Mouse (Mus musculus) liver, embryonic 15.5 days (tissue): ENCODE measurements around the gene Vps13c. TPM values are rescaled to one million over a fixed set of nuclear protein-coding genes. Genes with fewer than 3 reads are reported as not detected.

Experiments used
- ATAC-seq: fragments of 200-750 bp; cut with Nextera tagmentation; 2 replicates; pipeline ENCODE4 v1.8.0; 2017; ENCODE audit warnings: moderate number of reproducible peaks, mild to moderate bottlenecking, moderate library complexity; ENCODE audit not compliant: insufficient read depth
- H3K27ac ChIP-seq: fragments of 300-500 bp; sonication (generic); replicated peaks from 2 replicates; pipeline ENCODE4 v1.5.1; 2015; ENCODE audit warnings: mild to moderate bottlenecking, inconsistent platforms
- H3K27me3 ChIP-seq: fragments of 300-500 bp; sonication (generic); 2 replicates; pipeline ENCODE4 v1.6.1; 2015; ENCODE audit warnings: mild to moderate bottlenecking, inconsistent platforms
- H3K36me3 ChIP-seq: fragments of 300-500 bp; sonication (generic); replicated peaks from 2 replicates; pipeline ENCODE4 v1.6.1; 2015; ENCODE audit warnings: moderate library complexity, mild to moderate bottlenecking, inconsistent platforms
- H3K4me1 ChIP-seq: fragments of 300-500 bp; sonication (generic); replicated peaks from 2 replicates; pipeline ENCODE4 v1.6.1; 2015; ENCODE audit warnings: inconsistent platforms
- H3K4me2 ChIP-seq: fragments of 300-500 bp; sonication (generic); 2 replicates; pipeline ENCODE4 v1.6.1; 2015; ENCODE audit warnings: moderate library complexity, mild to moderate bottlenecking, inconsistent platforms
- H3K4me3 ChIP-seq: fragments of 300-500 bp; sonication (generic); replicated peaks from 2 replicates; pipeline ENCODE4 v1.5.1; 2015; ENCODE audit warnings: mild to moderate bottlenecking, inconsistent platforms
- H3K9ac ChIP-seq: fragments of 300-500 bp; sonication (generic); 2 replicates; pipeline ENCODE4 v1.6.1; 2015; ENCODE audit warnings: moderate library complexity, mild to moderate bottlenecking, inconsistent platforms
- H3K9me3 ChIP-seq: fragments of 300-500 bp; sonication (generic); replicated peaks from 2 replicates; pipeline ENCODE4 v1.6.1; 2016; ENCODE audit warnings: inconsistent platforms
- WGBS: fragments of 180-500 bp; shearing (Covaris S2); methylation state at CpG from one replicate; pipeline ENCODE4 v1.1.7; 2015; ENCODE audit warnings: mixed read lengths; ENCODE audit not compliant: insufficient replicate concordance; 5-methylcytosine and 5-hydroxymethylcytosine counted together
- polyA plus RNA-seq: library from polyadenylated mRNA; unstranded; fragments of >200 nt; fragmentation: Nextera tagmentation; extraction: Ambion mirVana; gene quantifications from 2 replicates; pipeline ENCODE4 v1.2.1, GENCODE M21; 2015

Gene Vps13c
- polyA plus RNA-seq, 1 experiment from 2014 or later: 4.3 TPM

- Histone ChIP-seq H3K27me3 (no peaks in the 10 kb centered on the region), H3K4me3 (no peak overlapping the region), H3K27ac (no peak overlapping the region), H3K4me2 (no peak overlapping the region), H3K9ac (no peak overlapping the region), H3K9me3 (no peaks in the 10 kb centered on the region), H3K36me3 (peaks cover 67% of the 10 kb centered on the region), H3K4me1 (peaks cover 5% of the 10 kb centered on the region)
- 67% methylated on average over 3 of the region's 3 CpGs for WGBS
- no peak for ATAC-seq
Observed at GRCm38 (mm10) chr9:67884095-67884494, 43.9 kb downstream of the Vps13c start.

- Histone ChIP-seq H3K36me3 (peaks cover 66% of the 10 kb centered on the region), H3K27me3 (no peaks in the 10 kb centered on the region), H3K4me1 (no peaks in the 10 kb centered on the region), H3K9ac (no peak overlapping the region), H3K9me3 (no peaks in the 10 kb centered on the region), H3K4me2 (no peak overlapping the region), H3K4me3 (no peak overlapping the region), H3K27ac (no peak overlapping the region)
- 70% methylated on average over 4 of the region's 4 CpGs for WGBS
- ATAC-seq: no peak
Observed at GRCm38 (mm10) chr9:67886981-67887720, 47.0 kb downstream of the Vps13c start.

GRCm38 (mm10) chr9:67893474-67893873 lies 53.3 kb downstream of the Vps13c start:
- no peaks in the 10 kb centered on the region for H3K9me3 ChIP-seq
- no peak overlapping the region for H3K4me3 ChIP-seq
- H3K36me3 ChIP-seq: peaks cover 76% of the 10 kb centered on the region
- WGBS: 74% methylated on average over 1 of the region's 1 CpGs
- no peak overlapping the region for H3K9ac ChIP-seq
- no peaks in the 10 kb centered on the region for H3K4me1 ChIP-seq
- no peak for ATAC-seq
- no peak overlapping the region for H3K27ac ChIP-seq
- H3K4me2 ChIP-seq: no peak overlapping the region
- H3K27me3 ChIP-seq: no peaks in the 10 kb centered on the region

DNA sequence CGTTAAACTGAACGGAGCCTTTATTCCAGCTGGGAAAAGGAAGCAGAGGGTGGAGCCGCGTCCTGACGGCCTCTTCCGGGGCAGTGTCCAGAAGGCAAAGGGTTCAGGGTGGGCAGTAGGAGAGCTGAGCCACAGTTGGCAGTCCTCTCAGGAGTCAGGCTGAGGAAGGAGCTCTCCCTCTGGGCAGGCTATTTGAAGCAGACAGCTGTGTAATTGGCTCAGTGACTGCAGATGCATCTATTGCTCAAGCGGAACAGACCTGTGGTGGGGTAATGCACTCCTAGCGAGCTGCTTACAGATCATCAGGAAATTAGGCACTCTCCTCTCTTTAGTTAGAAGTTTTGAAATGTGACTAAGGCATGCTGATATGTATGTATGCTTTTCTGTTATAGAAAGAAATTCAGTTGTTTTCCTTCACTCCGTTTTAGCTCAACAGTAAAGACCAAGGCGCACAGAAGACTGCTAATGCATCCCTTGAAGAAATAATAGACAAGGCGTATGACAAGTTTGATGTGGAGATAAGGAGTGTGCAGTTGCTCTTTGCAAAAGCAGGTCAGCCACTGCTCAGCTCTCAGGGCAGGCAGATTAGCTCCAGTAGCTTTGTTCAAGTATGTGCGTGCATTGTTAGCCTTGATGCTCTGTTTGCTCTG lies 56.6 kb downstream of the Vps13c start:
- H3K36me3 ChIP-seq: peaks cover 73% of the 10 kb centered on the region

GRCm38 (mm10) chr9:67900398-67900797 lies 60.2 kb downstream of the Vps13c start:
- H3K36me3 ChIP-seq: peaks cover 70% of the 10 kb centered on the region
- H3K9ac ChIP-seq: no peak overlapping the region
- H3K4me3 ChIP-seq: no peak overlapping the region
- H3K27ac ChIP-seq: no peak overlapping the region
- ATAC-seq: no peak
- WGBS: 80% methylated on average over 5 of the region's 5 CpGs
- no peaks in the 10 kb centered on the region for H3K4me1 ChIP-seq
- H3K27me3 ChIP-seq: no peaks in the 10 kb centered on the region
- H3K9me3 ChIP-seq: no peaks in the 10 kb centered on the region
- no peak overlapping the region for H3K4me2 ChIP-seq

More for the DNA sequence above, 56.6 kb downstream of the Vps13c start:
- Histone ChIP-seq H3K9ac (no peak overlapping the region), H3K4me1 (no peaks in the 10 kb centered on the region), H3K9me3 (no peaks in the 10 kb centered on the region), H3K4me2 (no peak overlapping the region), H3K27me3 (no peaks in the 10 kb centered on the region), H3K27ac (no peak overlapping the region), H3K4me3 (no peak overlapping the region)
- WGBS: 84% methylated on average over 12 of the region's 12 CpGs
- no peak for ATAC-seq

DNA sequence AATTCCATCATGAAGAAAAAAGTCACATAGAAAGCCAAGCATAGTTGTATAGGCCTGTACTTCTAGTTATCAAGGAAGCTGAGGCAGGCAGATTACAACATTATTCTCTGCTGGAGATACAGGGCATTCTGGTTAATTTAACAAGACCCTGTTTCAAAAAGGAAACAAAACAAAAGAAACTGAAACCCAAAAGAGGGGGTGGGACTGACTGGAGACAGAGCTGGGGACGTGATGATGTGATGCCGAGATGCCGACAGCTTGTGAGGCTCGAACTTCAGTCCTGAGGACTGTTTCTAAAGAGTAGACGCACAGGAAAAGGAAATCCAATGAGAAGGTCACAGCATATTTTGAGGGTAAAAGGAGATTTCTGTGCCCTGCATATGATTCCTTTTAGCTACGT lies 64.2 kb downstream of the Vps13c start:
- Histone ChIP-seq H3K27me3 (no peaks in the 10 kb centered on the region), H3K4me3 (no peak overlapping the region), H3K9ac (no peak overlapping the region), H3K36me3 (peaks cover 79% of the 10 kb centered on the region), H3K9me3 (no peaks in the 10 kb centered on the region), H3K4me1 (no peaks in the 10 kb centered on the region), H3K27ac (no peak overlapping the region), H3K4me2 (no peak overlapping the region)
- 85% methylated on average over 6 of the region's 6 CpGs for WGBS
- no peak for ATAC-seq

- 77% methylated on average over 2 of the region's 2 CpGs for WGBS
- Histone ChIP-seq H3K9me3 (no peaks in the 10 kb centered on the region), H3K4me1 (no peaks in the 10 kb centered on the region), H3K9ac (no peak overlapping the region), H3K27ac (no peak overlapping the region), H3K36me3 (peaks cover 84% of the 10 kb centered on the region), H3K4me2 (no peak overlapping the region), H3K27me3 (no peaks in the 10 kb centered on the region), H3K4me3 (no peak overlapping the region)
- ATAC-seq: no peak
Observed at GRCm38 (mm10) chr9:67905541-67905940, 65.3 kb downstream of the Vps13c start.

DNA sequence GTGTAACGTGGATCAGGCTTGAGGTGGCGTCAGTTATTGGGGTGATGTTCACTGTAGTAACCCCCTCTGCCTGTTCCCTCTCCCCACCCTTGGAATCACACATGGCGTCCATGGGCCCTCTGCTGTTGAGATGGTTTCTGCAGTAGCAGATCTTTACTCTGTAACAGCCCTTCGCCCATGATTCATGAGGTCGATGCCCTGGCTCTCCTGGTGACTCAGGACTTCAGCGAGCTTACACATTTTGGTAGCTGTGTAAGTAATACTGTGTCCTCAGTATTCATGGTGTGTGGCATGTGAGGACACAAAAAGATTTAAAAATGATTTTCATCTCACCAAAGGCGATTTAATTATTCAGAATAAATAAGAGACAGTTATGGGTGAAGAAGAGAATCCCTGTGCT lies 74.5 kb downstream of the Vps13c start:
- no peak for ATAC-seq
- WGBS: 83% methylated on average over 7 of the region's 7 CpGs
- H3K27me3 ChIP-seq: no peaks in the 10 kb centered on the region
- no peak overlapping the region for H3K9ac ChIP-seq
- H3K36me3 ChIP-seq: peaks cover 83% of the 10 kb centered on the region
- no peak overlapping the region for H3K4me3 ChIP-seq
- no peak overlapping the region for H3K27ac ChIP-seq
- H3K9me3 ChIP-seq: no peaks in the 10 kb centered on the region
- no peak overlapping the region for H3K4me2 ChIP-seq
- H3K4me1 ChIP-seq: no peaks in the 10 kb centered on the region

DNA sequence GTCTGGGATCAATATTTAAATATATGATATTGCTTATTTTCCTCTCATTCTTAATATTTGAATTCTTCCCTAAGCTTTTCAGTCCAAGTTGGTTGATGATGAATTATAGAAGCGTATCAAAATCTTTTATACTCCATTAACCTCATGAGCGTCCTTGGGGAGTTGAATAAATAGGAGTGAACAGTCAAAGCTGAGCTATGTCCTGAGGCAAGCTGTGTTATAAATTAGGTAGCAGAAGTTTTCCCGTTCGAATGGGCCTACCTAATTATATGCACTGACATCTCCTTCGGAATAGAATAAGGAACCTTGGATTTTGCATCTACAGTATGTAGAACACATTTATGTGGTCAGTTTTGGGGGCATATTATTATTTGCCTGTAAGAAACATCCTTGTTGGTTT lies 82.2 kb downstream of the Vps13c start:
- no peak overlapping the region for H3K27ac ChIP-seq
- no peak for ATAC-seq
- no peaks in the 10 kb centered on the region for H3K27me3 ChIP-seq
- no peak overlapping the region for H3K9ac ChIP-seq
- no peak overlapping the region for H3K4me3 ChIP-seq
- no peaks in the 10 kb centered on the region for H3K9me3 ChIP-seq
- H3K36me3 ChIP-seq: peaks cover 76% of the 10 kb centered on the region
- H3K4me1 ChIP-seq: no peaks in the 10 kb centered on the region
- 78% methylated on average over 5 of the region's 5 CpGs for WGBS
- no peak overlapping the region for H3K4me2 ChIP-seq

GRCm38 (mm10) chr9:67930629-67931028 lies 90.4 kb downstream of the Vps13c start:
- H3K4me2 ChIP-seq: no peak overlapping the region
- H3K4me1 ChIP-seq: no peaks in the 10 kb centered on the region
- no peak for ATAC-seq
- whole genome bisulfite sequencing: 77% methylated on average over 7 of the region's 7 CpGs
- H3K27me3 ChIP-seq: no peaks in the 10 kb centered on the region
- no peak overlapping the region for H3K9ac ChIP-seq
- no peaks in the 10 kb centered on the region for H3K9me3 ChIP-seq
- no peak overlapping the region for H3K4me3 ChIP-seq
- peaks cover 79% of the 10 kb centered on the region for H3K36me3 ChIP-seq
- no peak overlapping the region for H3K27ac ChIP-seq

DNA sequence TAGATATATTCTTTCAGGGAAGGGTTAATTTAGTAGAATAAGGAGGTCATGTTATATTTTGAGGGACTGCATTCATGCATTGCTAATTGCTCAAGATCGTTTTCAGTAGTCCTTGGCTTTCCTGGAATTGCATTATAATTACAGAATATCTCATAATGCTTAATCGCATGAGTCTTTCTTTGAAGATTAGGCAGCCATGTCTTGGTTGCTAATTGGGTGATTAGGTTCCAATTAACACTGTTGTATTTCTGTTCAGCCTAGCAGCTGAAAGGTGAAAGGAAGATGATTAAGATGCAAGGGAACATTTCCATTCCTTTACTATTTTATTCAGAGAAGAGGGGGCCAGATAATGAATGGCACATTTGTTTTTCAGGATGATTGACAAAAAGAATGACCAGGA lies 97.1 kb downstream of the Vps13c start:
- 64% methylated on average over 2 of the region's 2 CpGs for WGBS
- Histone ChIP-seq H3K4me2 (no peak overlapping the region), H3K27me3 (no peaks in the 10 kb centered on the region), H3K4me3 (no peak overlapping the region), H3K4me1 (no peaks in the 10 kb centered on the region), H3K9ac (no peak overlapping the region), H3K9me3 (no peaks in the 10 kb centered on the region), H3K36me3 (peaks cover 85% of the 10 kb centered on the region), H3K27ac (no peak overlapping the region)
- no peak for ATAC-seq
